Mouse (Mus musculus) bone marrow, adult 2 months (tissue): Measurements from ENCODE around the gene Hook1.

Experiments
- CTCF ChIP-seq: fragments of 200-500 bp; IDR thresholded peaks from 2 replicates; pipeline ENCODE4 v1.5.1; 2011; ENCODE audit warnings: low read length, control low read depth; ENCODE audit not compliant: control insufficient read depth, insufficient read depth
- POLR2A ChIP-seq: fragments of 200-500 bp; IDR thresholded peaks from 2 replicates; pipeline ENCODE4 v1.6.1; 2011; ENCODE audit warnings: low read depth, mild to moderate bottlenecking, control low read depth, low read length, borderline replicate concordance; ENCODE audit not compliant: control insufficient read depth

- TF ChIP-seq CTCF (no peak), POLR2A (no peak)
Measured at GRCm38 (mm10) chr4:95947896-95948295, 19.1 kb upstream of the Hook1 start.
